Mouse (Mus musculus) liver, postnatal 0 days (tissue): ENCODE data around the gene Cdk9. TPM values are rescaled to one million over a fixed set of nuclear protein-coding genes. Genes with fewer than 3 reads are reported as not detected.

Experiments used
- ATAC-seq: fragments of 200-750 bp; cut with Nextera tagmentation; 2 replicates; pipeline ENCODE4 v1.8.0; 2017; ENCODE audit warnings: mild to moderate bottlenecking, moderate library complexity
- DNase-seq: peaks from one replicate; pipeline ENCODE4 v3.0.0-alpha.2; 2016
- H3K27ac ChIP-seq: fragments of 300-500 bp; sonication (generic); 2 replicates; pipeline ENCODE4 v1.5.1; 2014; ENCODE audit warnings: antibody characterized with exemption, moderate library complexity, mild to moderate bottlenecking, low read depth
- H3K27me3 ChIP-seq: fragments of 300-500 bp; sonication (generic); 2 replicates; pipeline ENCODE4 v1.6.1; 2014; ENCODE audit warnings: low read length, control low read depth, mixed read lengths; ENCODE audit not compliant: insufficient read depth
- H3K36me3 ChIP-seq: fragments of 300-500 bp; sonication (generic); replicated peaks from 2 replicates; pipeline ENCODE4 v1.6.1; 2014; ENCODE audit warnings: mild to moderate bottlenecking, control low read depth, low read length, moderate library complexity, mixed read lengths; ENCODE audit not compliant: insufficient read depth
- H3K4me1 ChIP-seq: fragments of 300-500 bp; sonication (generic); 2 replicates; pipeline ENCODE4 v1.6.1; 2014; ENCODE audit warnings: antibody characterized with exemption, mild to moderate bottlenecking, control low read depth; ENCODE audit not compliant: insufficient read depth
- H3K4me2 ChIP-seq: fragments of 300-500 bp; sonication (generic); 2 replicates; pipeline ENCODE4 v1.6.1; 2014; ENCODE audit warnings: low read depth, mild to moderate bottlenecking, low read length, moderate library complexity, mixed read lengths
- H3K4me3 ChIP-seq: fragments of 300-500 bp; sonication (generic); 2 replicates; pipeline ENCODE4 v1.5.1; 2014; ENCODE audit warnings: low read depth, low read length
- H3K9ac ChIP-seq: fragments of 300-500 bp; sonication (generic); replicated peaks from 2 replicates; pipeline ENCODE4 v1.6.1; 2014; ENCODE audit warnings: mild to moderate bottlenecking, moderate library complexity
- H3K9me3 ChIP-seq: fragments of 300-500 bp; sonication (generic); 2 replicates; pipeline ENCODE4 v1.6.1; 2016; ENCODE audit warnings: mild to moderate bottlenecking, control low read depth, low read length, mixed read lengths
- CTCF ChIP-seq: sonication (generic); IDR thresholded peaks from 2 replicates; pipeline ENCODE4 v1.5.1; 2016; ENCODE audit warnings: antibody characterized with exemption, low read depth
- EP300 ChIP-seq: IDR thresholded peaks from 2 replicates; pipeline ENCODE4 v1.6.1; 2016; ENCODE audit warnings: antibody characterized with exemption, low read depth, mild to moderate bottlenecking
- WGBS: fragments of 180-500 bp; shearing (Covaris S2); extraction: QIAGEN DNeasy Blood & Tissue Kit; methylation state at CpG from one replicate; pipeline ENCODE4 v1.1.7; 2014; ENCODE audit not compliant: insufficient replicate concordance; 5-methylcytosine and 5-hydroxymethylcytosine counted together
- polyA plus RNA-seq: library from polyadenylated mRNA; unstranded; fragments of >200 nt; fragmentation: Nextera tagmentation; extraction: Ambion mirVana; gene quantifications from 2 replicates; pipeline ENCODE4 v1.2.1, GENCODE M21; 2015

The Cdk9 gene
- 49.5 and 53.7 TPM in 2 replicates for polyA plus RNA-seq

- H3K27ac ChIP-seq: peak within 1 kb of the TSS; percentile 97
- under 1% methylated on average over 45 of the region's 79 CpGs for WGBS
- peaks cover 38% of the 10 kb centered on the region for H3K4me1 ChIP-seq
- H3K27me3 ChIP-seq: no peaks in the 10 kb centered on the region
- no peaks in the 10 kb centered on the region for H3K9me3 ChIP-seq
- peak within 1 kb of the TSS; percentile 90 for H3K9ac ChIP-seq
- DNase-seq (peak; percentile 93), ATAC-seq (peak; percentile 82)
- H3K4me3 ChIP-seq: peak within 1 kb of the TSS; percentile 89
- peak within 1 kb of the TSS; percentile 90 for H3K4me2 ChIP-seq
- no peak for TF ChIP-seq EP300
- TF ChIP-seq CTCF: peak; percentile 100
- H3K36me3 ChIP-seq: peaks cover 18% of the 10 kb centered on the region
Observed at GRCm38 (mm10) chr2:32712934-32713817, at the start of gene Cdk9. TSS of gene Cdk9 (minus strand) at chr2:32713076.

GRCm38 (mm10) chr2:32761859-32762258, 49.0 kb upstream of the Cdk9 start:
- H3K4me1 ChIP-seq: no peaks in the 10 kb centered on the region; the same call in 1 of the 2 replicates
- no peak overlapping the region for H3K9ac ChIP-seq
- H3K4me2 ChIP-seq: no peak overlapping the region
- no peak for ATAC-seq
- H3K27ac ChIP-seq: no peak overlapping the region
- no peaks in the 10 kb centered on the region for H3K9me3 ChIP-seq
- peaks cover 9% of the 10 kb centered on the region for H3K36me3 ChIP-seq
- no peak for DNase-seq
- no peak overlapping the region for H3K4me3 ChIP-seq
- H3K27me3 ChIP-seq: no peaks in the 10 kb centered on the region
- WGBS: 81% methylated on average over 4 of the region's 4 CpGs
- TF ChIP-seq EP300: no peak
- no peak for TF ChIP-seq CTCF

GRCm38 (mm10) chr2:32761361-32761760, 48.5 kb upstream of the Cdk9 start:
- DNase-seq (peak; percentile 13), ATAC-seq (no peak)
- no peak overlapping the region for H3K4me3 ChIP-seq
- no peak overlapping the region for H3K9ac ChIP-seq
- TF ChIP-seq CTCF: no peak
- TF ChIP-seq EP300: no peak
- no peak overlapping the region for H3K27ac ChIP-seq
- H3K27me3 ChIP-seq: no peaks in the 10 kb centered on the region
- peaks cover 9% of the 10 kb centered on the region for H3K36me3 ChIP-seq
- 85% methylated on average over 14 of the region's 14 CpGs for WGBS
- H3K9me3 ChIP-seq: no peaks in the 10 kb centered on the region
- no peaks in the 10 kb centered on the region; the same call in 1 of the 2 replicates for H3K4me1 ChIP-seq
- no peak overlapping the region for H3K4me2 ChIP-seq

GRCm38 (mm10) chr2:32759001-32759400, 46.1 kb upstream of the Cdk9 start:
- Histone ChIP-seq H3K9me3 (no peaks in the 10 kb centered on the region), H3K9ac (no peak overlapping the region), H3K27ac (no peak overlapping the region), H3K4me2 (no peak overlapping the region), H3K27me3 (no peaks in the 10 kb centered on the region), H3K4me3 (no peak overlapping the region), H3K4me1 (no peaks in the 10 kb centered on the region; the same call in 1 of the 2 replicates), H3K36me3 (peaks cover 19% of the 10 kb centered on the region)
- no peak for TF ChIP-seq CTCF
- TF ChIP-seq EP300: no peak
- DNase-seq (no peak), ATAC-seq (no peak)
- 79% methylated on average over 2 of the region's 2 CpGs for WGBS

- Histone ChIP-seq H3K27me3 (no peaks in the 10 kb centered on the region), H3K4me3 (no peak overlapping the region), H3K36me3 (peaks cover 21% of the 10 kb centered on the region), H3K27ac (no peak overlapping the region; the same call in 1 of the 2 replicates), H3K4me1 (no peaks in the 10 kb centered on the region; the same call in 1 of the 2 replicates), H3K4me2 (no peak overlapping the region), H3K9me3 (no peaks in the 10 kb centered on the region), H3K9ac (no peak overlapping the region)
- DNase-seq: peak; percentile 53
- ATAC-seq: peak; percentile 40
- no peak for TF ChIP-seq CTCF
- TF ChIP-seq EP300: no peak
- WGBS: 69% methylated on average over 8 of the region's 8 CpGs
Observed at GRCm38 (mm10) chr2:32758503-32758902, 45.6 kb upstream of the Cdk9 start.

- Histone ChIP-seq H3K27ac (peak within 1 kb of the TSS; percentile 91), H3K4me2 (peak within 1 kb of the TSS; percentile 89), H3K9ac (peak within 1 kb of the TSS; percentile 84), H3K4me3 (peak within 1 kb of the TSS; percentile 64), H3K27me3 (no peaks in the 10 kb centered on the region), H3K36me3 (peaks cover 33% of the 10 kb centered on the region), H3K4me1 (no peaks in the 10 kb centered on the region; the same call in 1 of the 2 replicates), H3K9me3 (no peaks in the 10 kb centered on the region)
- no peak for TF ChIP-seq EP300
- peak; percentile 96 for TF ChIP-seq CTCF
- DNase-seq (peak; percentile 96), ATAC-seq (peak; percentile 93)
- under 1% methylated on average over 64 of the region's 66 CpGs for WGBS
Observed at GRCm38 (mm10) chr2:32757056-32757845, 44.4 kb upstream of the Cdk9 start, which contains the start of gene Tor2a. TSS of gene Tor2a (plus strand) at chr2:32757234.
